Mouse (Mus musculus) heart, postnatal 4 days (tissue): ENCODE results near the gene Olfr522. TPM values are rescaled to one million over a fixed set of nuclear protein-coding genes. Genes with fewer than 3 reads are reported as not detected.

ENCODE experiments used
- DNase-seq: peaks from one replicate; pipeline ENCODE4 v3.0.0; 2021
- total RNA-seq, 2 experiments: library from RNA; stranded (reverse); gene quantifications; 2 replicates each; pipeline ENCODE4 v1.2.3; 2021

Olfr522 gene
- total RNA-seq, result not detected

DNA sequence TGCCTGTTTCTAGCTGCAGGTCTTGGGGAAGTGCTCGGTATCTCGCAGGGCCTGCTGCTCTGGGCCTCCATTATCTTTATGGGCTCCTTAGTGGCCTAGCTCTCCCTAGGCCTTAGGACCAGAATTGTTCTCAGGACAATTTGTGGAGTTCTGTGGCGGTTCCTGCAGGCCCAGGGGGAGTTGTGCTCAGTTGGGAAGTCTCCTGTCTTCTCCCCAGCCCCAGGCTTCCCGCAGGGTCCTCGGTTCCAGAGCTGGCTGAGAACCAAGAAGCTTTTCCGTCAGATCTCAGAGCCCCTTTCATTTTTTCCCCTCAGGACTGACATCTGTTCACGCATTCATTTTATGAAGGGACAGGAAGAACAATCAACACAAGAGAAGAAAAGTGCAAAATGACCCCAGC lies at the start of gene Olfr522:
Gene Olfr522 (minus strand): TSS at position 101 of the 400 bp plus-strand sequence.
- DNase-seq, result no peak

DNA sequence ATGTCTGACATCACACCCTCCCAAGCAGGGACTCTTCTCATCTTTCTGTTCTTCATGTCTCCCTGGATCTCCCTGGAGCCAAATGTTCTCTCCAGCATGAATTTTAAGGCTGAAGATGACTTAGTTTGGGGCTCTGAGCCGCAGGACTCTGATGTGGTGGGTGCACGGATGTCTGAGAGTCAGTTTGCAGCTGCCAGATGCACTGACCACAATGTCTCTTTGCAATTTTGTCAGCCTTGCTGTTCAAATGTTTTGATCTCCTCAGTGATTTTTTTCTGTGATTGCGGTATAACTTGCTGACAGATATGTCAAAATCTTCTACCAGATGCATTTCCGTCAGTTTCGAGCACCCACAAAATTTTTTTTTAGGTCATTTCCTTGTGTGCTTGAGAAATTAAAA lies 49.3 kb upstream of the Olfr522 start:
- DNase-seq, result no peak

GRCm38 (mm10) chr7:140208677-140209076 lies 44.1 kb upstream of the Olfr522 start:
- no peak for DNase-seq

- no peak for DNase-seq
Observed at GRCm38 (mm10) chr7:140208153-140208552, 43.6 kb upstream of the Olfr522 start.

DNA sequence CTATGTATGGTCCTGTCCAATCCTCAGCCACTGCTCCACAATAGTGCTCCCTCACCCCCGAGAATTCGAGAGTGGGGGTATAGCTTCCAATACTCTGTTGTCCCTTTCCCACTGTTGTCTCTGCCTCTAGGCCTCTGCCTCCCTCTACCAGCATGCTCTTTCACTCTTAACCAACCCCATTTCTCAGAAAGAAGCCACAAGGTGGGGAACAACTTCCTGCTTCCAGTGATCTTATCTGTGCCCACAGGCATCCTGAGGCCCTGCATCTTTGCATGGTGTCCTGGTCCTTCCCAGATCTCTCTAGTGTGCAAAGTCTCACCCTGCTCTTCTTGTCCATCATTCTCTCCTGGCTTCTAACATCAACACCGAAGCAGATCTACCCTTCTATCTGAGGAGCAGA lies 42.3 kb upstream of the Olfr522 start:
- no peak for DNase-seq

DNA sequence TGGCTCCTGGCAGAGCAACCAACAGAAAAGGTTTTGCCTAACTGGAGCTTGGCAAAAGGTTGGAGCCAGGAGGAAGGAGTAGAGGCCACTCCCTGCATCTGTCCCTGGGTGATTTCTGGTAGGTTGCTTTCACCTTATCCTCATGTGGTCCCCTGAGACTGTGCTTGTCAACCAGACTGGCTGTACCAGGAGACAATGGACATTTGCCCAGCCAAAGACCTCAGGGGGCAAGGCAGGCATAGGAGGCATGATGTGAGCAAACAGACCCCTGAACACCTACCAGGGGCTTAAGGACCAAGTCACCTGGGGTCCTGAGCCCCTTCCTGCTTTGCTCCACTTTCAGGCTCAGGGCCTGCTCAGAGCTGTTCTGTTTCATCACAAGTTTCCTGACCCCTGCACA lies 41.3 kb upstream of the Olfr522 start, which contains the start of gene Olfr524:
Gene Olfr524 (minus strand): TSS at position 101 of the 400 bp plus-strand sequence.
- no peak for DNase-seq

GRCm38 (mm10) chr7:140201090-140201489 lies 36.5 kb upstream of the Olfr522 start:
- DNase-seq, result no peak

- no peak for DNase-seq
Observed at GRCm38 (mm10) chr7:140196002-140196401, 31.4 kb upstream of the Olfr522 start.

GRCm38 (mm10) chr7:140194031-140194430 lies 29.5 kb upstream of the Olfr522 start:
- no peak for DNase-seq

GRCm38 (mm10) chr7:140192851-140193250 lies 28.3 kb upstream of the Olfr522 start:
- DNase-seq, result no peak

GRCm38 (mm10) chr7:140192445-140192844 lies 27.9 kb upstream of the Olfr522 start:
- DNase-seq, result no peak

GRCm38 (mm10) chr7:140190435-140190834 lies 25.9 kb upstream of the Olfr522 start:
- no peak for DNase-seq

DNA sequence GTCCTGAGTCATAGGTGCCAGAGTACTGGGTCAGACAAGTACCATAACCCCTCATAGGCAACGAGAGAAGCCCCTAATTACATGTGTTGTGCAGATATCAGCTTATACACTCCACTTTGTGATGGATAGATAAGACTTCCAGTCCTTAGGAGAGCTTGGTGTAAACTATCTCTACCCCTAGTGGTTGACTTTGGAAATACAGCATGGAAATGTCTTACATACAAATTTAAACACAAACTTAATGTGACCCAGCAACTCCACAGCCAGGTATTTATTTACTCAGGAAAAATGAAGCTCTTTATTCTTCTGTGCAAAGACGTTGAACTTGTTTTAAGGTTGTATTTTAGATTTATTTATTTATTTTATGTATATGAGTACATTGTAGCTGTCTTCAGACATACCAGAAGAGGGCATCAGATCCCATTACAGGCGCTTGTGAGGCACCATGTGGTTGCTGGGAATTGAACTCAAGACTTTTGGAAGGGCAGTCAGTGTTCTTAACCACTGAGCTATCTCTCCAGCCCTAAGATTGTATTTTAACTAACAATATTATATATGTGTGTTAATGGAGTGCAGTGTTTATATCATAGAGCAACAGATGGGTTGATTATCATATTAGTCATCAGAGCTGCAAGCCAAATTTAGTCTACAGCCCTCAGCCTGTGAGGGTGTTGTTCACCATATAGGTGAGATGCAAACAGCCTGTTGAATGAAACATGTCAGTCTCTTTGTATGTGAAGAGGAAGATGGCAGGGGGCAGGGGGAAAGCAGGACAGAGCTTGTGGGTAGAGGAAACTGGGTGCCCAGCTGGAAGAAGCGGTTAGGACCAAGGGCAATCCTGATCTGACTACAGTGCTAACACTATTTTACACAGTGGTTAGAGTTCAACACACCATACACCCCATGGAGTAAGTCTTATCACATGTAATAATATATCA lies 24.1 kb upstream of the Olfr522 start:
- DNase-seq, result no peak

- DNase-seq, result no peak
Observed at GRCm38 (mm10) chr7:140187721-140188390, 23.3 kb upstream of the Olfr522 start.

- DNase-seq, result peak; percentile 6
Observed at GRCm38 (mm10) chr7:140186646-140187620, 22.4 kb upstream of the Olfr522 start.

GRCm38 (mm10) chr7:140184206-140184605 lies 19.6 kb upstream of the Olfr522 start:
- no peak for DNase-seq

- no peak for DNase-seq
Observed at GRCm38 (mm10) chr7:140180692-140181091, 16.1 kb upstream of the Olfr522 start.

DNA sequence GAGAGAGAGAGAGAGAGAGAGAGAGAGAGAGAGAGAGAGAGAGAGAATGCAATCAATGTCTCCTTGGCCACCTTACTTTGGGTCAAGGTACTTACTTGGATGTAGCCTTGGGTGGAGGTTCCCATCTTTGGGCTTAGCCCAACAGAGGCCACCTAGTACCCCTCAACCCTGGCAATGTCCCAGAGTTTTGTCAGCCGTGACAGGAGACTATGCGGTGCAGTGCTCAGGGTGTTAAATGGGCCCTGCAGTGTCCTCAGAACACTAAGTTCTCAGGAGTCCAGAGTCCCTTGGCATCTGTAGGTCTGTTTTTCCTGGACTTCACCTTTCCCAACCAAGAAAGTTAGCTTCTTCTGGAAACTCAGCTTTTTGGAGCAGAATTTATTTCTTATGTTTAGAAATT lies 14.6 kb upstream of the Olfr522 start:
- no peak for DNase-seq

GRCm38 (mm10) chr7:140172936-140173335 lies 8.4 kb upstream of the Olfr522 start, which contains the start of gene Olfr523:
Gene Olfr523, plus strand, starts transcription at chr7:140173217.
- no peak for DNase-seq

- DNase-seq, result no peak
Observed at GRCm38 (mm10) chr7:140170863-140171262, 6.3 kb upstream of the Olfr522 start.

DNA sequence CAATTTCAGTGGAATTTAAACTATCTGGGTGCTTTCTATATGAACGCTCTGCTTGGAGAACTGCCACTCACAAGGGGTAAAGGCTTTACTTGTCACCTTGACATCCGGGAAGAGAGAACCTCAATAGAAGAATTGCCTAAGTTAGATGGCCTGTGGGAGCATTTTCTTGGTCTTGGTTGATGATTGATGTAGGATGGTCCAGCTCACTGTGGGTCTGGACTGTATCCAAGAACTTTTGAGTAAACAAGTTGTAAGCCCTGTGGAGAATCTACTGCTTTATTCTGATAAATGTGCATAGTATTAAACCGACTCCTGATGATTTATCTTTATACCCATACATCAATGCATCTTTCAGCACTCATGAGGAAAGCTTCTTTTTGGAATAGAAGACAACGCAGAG lies 4.8 kb upstream of the Olfr522 start:
- DNase-seq, result no peak

DNA sequence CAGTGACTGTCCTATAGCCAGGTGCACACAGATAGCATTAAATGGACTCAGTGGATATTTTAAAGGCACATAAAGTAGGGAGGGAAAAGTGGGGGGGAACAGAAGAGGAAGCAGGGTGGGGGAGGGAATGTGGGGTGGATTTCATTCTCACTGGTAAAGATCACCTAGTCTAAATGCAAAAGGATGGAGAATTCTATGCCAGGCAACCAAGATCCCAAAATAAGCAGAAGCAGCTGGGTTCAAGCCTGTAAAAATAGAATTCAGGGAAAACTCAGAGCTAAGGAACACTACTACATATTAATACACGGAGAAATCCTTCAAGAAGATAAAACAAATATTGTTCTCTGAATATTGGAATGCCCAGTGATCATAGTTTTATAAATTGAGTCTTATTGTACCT lies 3.4 kb upstream of the Olfr522 start:
- DNase-seq, result no peak
